Comparison of ENCODE assay signal across 9 mouse cellular contexts in genomic region chr6:5408451-5409177, GRCm38 (mm10). TPM values are rescaled to one million over a fixed set of nuclear protein-coding genes. Genes with fewer than 3 reads are reported as not detected.
A peak's percentile ranks its signal among the peaks of the same experiment; 100 is the strongest.
DNase-seq lines count a peak whose midpoint lies in the region; ATAC-seq lines count a peak whose summit lies in the region.
"Had no signal": no experiment of that assay in that cellular context is flagged by ENCODE, and none has a peak within 500 bp of the region (broad histone marks: within the 10 kb centered on the region; RNA-seq: fewer than 3 reads in every experiment).

No protein-coding gene starts in this region.

- ATAC-seq in limb, embryonic 11.5 days (ENCODE audit: insufficient number of reproducible peaks, low FRiP score, low TSS enrichment, low read depth), result peak; percentile 82; the same call in 1 of the 2 replicates
- ATAC-seq in forebrain, embryonic 11.5 days (replicated peaks; ENCODE audit: low FRiP score), result peak; percentile 92
- ATAC-seq in liver, embryonic 11.5 days (replicated peaks; ENCODE audit: low FRiP score), result no peak

- DNase-seq in limb, embryonic 11.5 days (ENCODE audit: low spot score), result peak; percentile 61
- no peak for DNase-seq in limb, embryonic 10.5 days (ENCODE audit: low spot score)
- DNase-seq in forebrain, embryonic 11.5 days (ENCODE audit: low spot score), result peak; percentile 79
- DNase-seq in left cerebral cortex, postnatal 25 days (ENCODE audit: low spot score in 2 of 2), result peak; percentile 51 to 55
- DNase-seq in right cerebral cortex, postnatal 10 days (ENCODE audit: low spot score in 2 of 2), result peak; percentile 77 to 87
- no peak for DNase-seq in spleen, adult 12 weeks (ENCODE audit: low spot score)
- no peak for DNase-seq in liver, embryonic 11.5 days (ENCODE audit: low spot score)
- no peak for DNase-seq in urinary bladder, adult 2 months (ENCODE audit: low spot score)

- WGBS in limb, embryonic 11.5 days, result 49% methylated on average over 8 of the region's 8 CpGs
- 58% methylated on average over 8 of the region's 8 CpGs for WGBS in limb, embryonic 10.5 days
- 18% methylated on average over 8 of the region's 8 CpGs for WGBS in forebrain, embryonic 11.5 days
- 71% methylated on average over 8 of the region's 8 CpGs for WGBS in liver, embryonic 11.5 days

- no peaks in the 10 kb centered on the region for H3K27me3 ChIP-seq in limb, embryonic 11.5 days (ENCODE audit: control insufficient read depth, insufficient read depth, low read length)
- no peaks in the 10 kb centered on the region for H3K27me3 ChIP-seq in limb, embryonic 10.5 days (ENCODE audit: low read depth, poor library complexity, severe bottlenecking)
- H3K27me3 ChIP-seq in forebrain, embryonic 11.5 days (ENCODE audit: control insufficient read depth, insufficient read depth, low read length), result no peaks in the 10 kb centered on the region
- no peaks in the 10 kb centered on the region for H3K27me3 ChIP-seq in liver, embryonic 11.5 days (replicated peaks; ENCODE audit: control insufficient read depth, insufficient read depth, low read length)

- 0 out of 2 replicates have a peak, but pooled peaks cover 5% of the 10 kb centered on the region for H3K4me1 ChIP-seq in limb, embryonic 11.5 days (ENCODE audit: control insufficient read depth, insufficient read depth, low read length)
- peaks cover 18% of the 10 kb centered on the region for H3K4me1 ChIP-seq in limb, embryonic 10.5 days
- H3K4me1 ChIP-seq in forebrain, embryonic 11.5 days (replicated peaks; ENCODE audit: control insufficient read depth, insufficient read depth, low read length), result peaks cover 26% of the 10 kb centered on the region
- H3K4me1 ChIP-seq in liver, embryonic 11.5 days (replicated peaks; ENCODE audit: control insufficient read depth, insufficient read depth, low read length), result no peaks in the 10 kb centered on the region

- no peaks in the 10 kb centered on the region for H3K9me3 ChIP-seq in limb, embryonic 11.5 days (ENCODE audit: control insufficient read depth, low read length)
- H3K9me3 ChIP-seq in limb, embryonic 10.5 days (replicated peaks), result no peaks in the 10 kb centered on the region
- H3K9me3 ChIP-seq in forebrain, embryonic 11.5 days (ENCODE audit: control insufficient read depth, low read length), result no peaks in the 10 kb centered on the region
- H3K9me3 ChIP-seq in liver, embryonic 11.5 days (ENCODE audit: control insufficient read depth, low read length), result no peaks in the 10 kb centered on the region

- H3K9ac ChIP-seq in limb, embryonic 11.5 days (ENCODE audit: low read length), result no peak overlapping the region
- H3K9ac ChIP-seq in forebrain, embryonic 11.5 days (ENCODE audit: low read length), result no peak overlapping the region
- no peak overlapping the region for H3K9ac ChIP-seq in liver, embryonic 11.5 days (ENCODE audit: low read depth, low read length)

- H3K4me3 ChIP-seq in limb, embryonic 11.5 days (ENCODE audit: low read depth, low read length), result no peak overlapping the region
- no peak overlapping the region for H3K4me3 ChIP-seq in limb, embryonic 10.5 days
- H3K4me3 ChIP-seq in forebrain, embryonic 11.5 days (ENCODE audit: low read depth, low read length), result no peak overlapping the region
- no peak overlapping the region for H3K4me3 ChIP-seq in liver, embryonic 11.5 days (ENCODE audit: low read depth, low read length)
- H3K4me3 ChIP-seq: erythroblast, embryonic 14.5 days had no signal

- no peaks in the 10 kb centered on the region for H3K36me3 ChIP-seq in limb, embryonic 11.5 days (ENCODE audit: control insufficient read depth, insufficient read depth, low read length)
- peaks cover 75% of the 10 kb centered on the region for H3K36me3 ChIP-seq in limb, embryonic 10.5 days
- no peaks in the 10 kb centered on the region for H3K36me3 ChIP-seq in forebrain, embryonic 11.5 days (ENCODE audit: control insufficient read depth, insufficient read depth, low read length)
- H3K36me3 ChIP-seq in liver, embryonic 11.5 days (ENCODE audit: control insufficient read depth, insufficient read depth, low read length), result no peaks in the 10 kb centered on the region

- H3K4me2 ChIP-seq in limb, embryonic 11.5 days (ENCODE audit: low read depth, severe bottlenecking), result no peak overlapping the region
- H3K4me2 ChIP-seq in forebrain, embryonic 11.5 days (ENCODE audit: low read depth, low read length, severe bottlenecking), result no peak overlapping the region
- H3K4me2 ChIP-seq in liver, embryonic 11.5 days, result no peak overlapping the region

- intact Hi-C loops in left cerebral cortex, postnatal 25 days (cut with DNase I), result no loop called here

- no peak overlapping the region for H3K27ac ChIP-seq in limb, embryonic 11.5 days (replicated peaks; ENCODE audit: low read depth, low read length)
- no peak overlapping the region for H3K27ac ChIP-seq in limb, embryonic 10.5 days
- H3K27ac ChIP-seq in forebrain, embryonic 11.5 days (ENCODE audit: low read depth, low read length), result peak overlapping the region; percentile 74
- H3K27ac ChIP-seq in liver, embryonic 11.5 days (ENCODE audit: low read depth, low read length), result no peak overlapping the region

RNA-seq across cellular contexts. Expression of gene Asb4, which starts 25.4 kb away (rescaled TPM):
- 366 and 372 TPM in 2 replicates for polyA plus RNA-seq in limb, embryonic 11.5 days (2014; fragmentation: Nextera tagmentation; extraction: Ambion mirVana)
- polyA plus RNA-seq in limb, embryonic 10.5 days (2016; fragmentation: Nextera tagmentation; extraction: Ambion mirVana), result 371 and 448 TPM in 2 replicates
- 33.4 and 34.1 TPM in 2 replicates for polyA plus RNA-seq in forebrain, embryonic 11.5 days (2014; fragmentation: Nextera tagmentation; extraction: Ambion mirVana)
- total RNA-seq in left cerebral cortex, postnatal 25 days (2021), result 1 to 10 TPM in 1 of 2 experiments, under 1 TPM in 1; 0.55 to 1.0 TPM
- 100 and 109 TPM in 2 replicates for polyA plus RNA-seq in liver, embryonic 11.5 days (2014; fragmentation: Nextera tagmentation; extraction: Ambion mirVana)
- polyA plus RNA-seq in urinary bladder, adult 2 months (2012; rRNA removed), result 1.5 and 1.6 TPM in 2 replicates
- polyA plus RNA-seq: erythroblast, embryonic 14.5 days had no signal

Comparison
In these comparisons a context has a peak if more than half of its experiments do, and no peak if none do; other contexts are left out.
1. DNase-seq: peak in limb, embryonic 11.5 days (single experiment), forebrain, embryonic 11.5 days (single experiment), left cerebral cortex, postnatal 25 days (2 of 2) and right cerebral cortex, postnatal 10 days (2 of 2); none in limb, embryonic 10.5 days (single experiment), spleen, adult 12 weeks (single experiment), liver, embryonic 11.5 days (single experiment) and urinary bladder, adult 2 months (single experiment).
2. RNA of gene Asb4, which starts 25.4 kb away (polyA plus RNA-seq): 371 to 448 TPM in limb, embryonic 10.5 days, 366 to 372 TPM in limb, embryonic 11.5 days, 100 to 109 TPM in liver, embryonic 11.5 days and 33.4 to 34.1 TPM in forebrain, embryonic 11.5 days; 1.5 to 1.6 TPM in urinary bladder, adult 2 months; every median in the first group is over 10 times any median in the second.